Mouse (Mus musculus): ENCODE measurements around the gene Psip1. TPM values are rescaled to one million over a fixed set of nuclear protein-coding genes. Genes with fewer than 3 reads are reported as not detected.
"Not testable (repeated sequence)": the region's sequence is repeated elsewhere in the genome, so short reads cannot be mapped to it uniquely, and the experiment has no call there.

The Psip1 gene
- total RNA-seq, 4 experiments from 2014 or later: 206 to 215 (median 209) TPM

GRCm38 (mm10) chr4:83501037-83501430 is 14.8 kb upstream of the Psip1 start:
- DNase-seq (ENCODE audit: low spot score in 2 of 2): no peak

DNA sequence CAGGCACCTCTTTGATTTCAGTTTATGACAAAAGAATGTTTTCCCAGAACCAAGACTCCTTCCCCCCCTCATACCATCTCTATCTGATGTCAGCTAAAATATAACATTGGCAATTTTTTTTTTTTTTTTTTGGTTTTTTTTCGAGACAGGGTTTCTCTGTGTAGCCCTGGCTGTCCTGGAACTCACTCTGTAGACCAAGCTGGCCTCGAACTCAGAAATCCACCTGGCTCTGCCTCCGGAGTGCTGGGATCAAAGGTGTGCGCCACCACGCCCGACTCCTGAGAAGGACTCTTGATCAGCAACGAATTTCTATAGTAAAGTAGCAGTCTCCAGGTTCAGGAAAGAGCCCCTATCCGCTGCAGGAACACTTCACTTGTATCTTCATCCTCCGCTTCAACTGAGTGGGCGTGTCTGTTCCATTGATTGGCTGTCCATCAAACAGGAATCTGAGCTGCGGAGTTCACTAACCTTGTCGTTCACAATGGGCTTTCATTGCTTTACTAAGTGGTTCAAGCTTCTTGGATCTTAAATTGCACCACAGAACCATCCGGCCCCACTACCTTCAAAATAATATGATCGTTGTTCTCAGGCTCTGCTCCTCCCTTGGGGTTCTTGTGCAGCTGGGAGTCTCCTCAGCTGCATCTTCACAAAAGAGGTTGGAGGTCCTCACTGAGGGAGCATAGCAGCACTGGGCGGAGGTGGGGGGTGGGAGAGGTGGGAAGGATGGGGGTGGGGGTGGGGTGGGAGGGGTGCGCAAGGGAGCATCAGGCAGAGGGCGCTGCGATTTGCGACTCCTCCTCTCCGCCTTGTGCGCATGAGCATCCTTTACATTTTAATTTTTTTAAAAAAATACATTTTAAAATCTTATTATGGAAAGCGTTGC is 14.1 kb upstream of the Psip1 start:
- no peak for DNase-seq (ENCODE audit: low spot score in 2 of 2)

DNA sequence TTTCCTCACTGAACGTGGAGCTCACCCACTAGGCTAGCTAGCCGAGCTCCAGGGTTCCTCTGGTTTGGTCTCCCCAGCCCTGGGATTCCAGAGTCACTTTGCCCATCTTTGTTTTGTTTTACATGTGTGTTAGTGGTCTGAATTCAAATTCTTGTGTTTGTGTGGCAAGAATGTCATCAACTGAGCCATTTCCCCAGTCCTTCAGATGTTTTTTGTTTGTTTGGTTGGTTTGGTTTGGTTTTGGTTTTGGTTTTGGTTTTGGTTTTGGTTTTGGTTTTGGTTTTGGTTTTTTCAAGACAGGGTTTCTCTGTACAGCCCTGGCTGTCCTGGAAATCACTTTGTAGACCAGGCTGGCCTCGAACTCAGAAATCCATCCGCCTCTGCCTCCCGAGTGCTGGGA is 10.8 kb upstream of the Psip1 start:
- DNase-seq (ENCODE audit: low spot score in 2 of 2): not testable (repeated sequence)

DNA sequence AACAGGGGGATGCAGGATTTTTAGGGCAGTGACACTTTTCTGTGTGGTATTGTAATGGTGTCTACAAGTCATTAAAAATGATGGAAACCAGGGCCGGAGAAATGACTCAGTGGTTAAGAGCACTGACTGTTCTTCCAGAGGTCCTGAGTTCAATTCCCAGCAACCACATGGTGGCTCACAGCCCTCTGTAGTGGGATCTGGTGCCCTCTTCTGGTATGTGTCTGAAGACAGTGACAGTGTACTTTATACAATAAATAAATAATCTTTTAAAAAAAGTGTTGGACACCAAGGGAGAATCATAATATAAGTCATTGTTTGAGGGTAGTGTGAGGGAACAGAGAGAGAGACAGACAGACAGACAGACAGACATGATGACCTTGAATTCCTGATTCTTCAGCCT is 6.9 kb upstream of the Psip1 start:
- no peak for DNase-seq (ENCODE audit: low spot score in 2 of 2)

- no peak for DNase-seq (ENCODE audit: low spot score in 2 of 2)
Observed at GRCm38 (mm10) chr4:83489121-83489520, 2.9 kb upstream of the Psip1 start.

GRCm38 (mm10) chr4:83485735-83486116 is 533 bp downstream of the Psip1 start:
- peak; percentile 64 to 86 for DNase-seq (ENCODE audit: low spot score in 2 of 2)

DNA sequence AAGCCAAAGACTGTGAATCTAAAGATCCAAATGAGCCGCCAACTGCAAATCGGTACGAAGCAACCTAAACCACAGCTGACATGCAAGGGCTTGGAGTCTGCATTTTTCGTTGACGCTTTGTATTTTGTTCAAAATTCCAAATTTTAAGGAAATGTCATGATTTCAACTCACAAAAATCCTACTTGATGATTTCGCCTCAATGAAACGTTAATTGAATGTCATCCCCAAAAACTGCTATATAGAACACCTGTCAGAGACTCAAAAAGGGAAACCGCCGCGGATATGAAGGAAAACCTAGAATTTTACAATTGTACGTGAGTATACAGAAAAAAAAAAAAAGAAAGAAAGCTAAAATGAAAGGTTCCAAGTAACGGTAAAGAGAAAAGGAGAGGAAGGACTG is 1.0 kb downstream of the Psip1 start:
- DNase-seq (ENCODE audit: low spot score in 2 of 2): no peak

DNA sequence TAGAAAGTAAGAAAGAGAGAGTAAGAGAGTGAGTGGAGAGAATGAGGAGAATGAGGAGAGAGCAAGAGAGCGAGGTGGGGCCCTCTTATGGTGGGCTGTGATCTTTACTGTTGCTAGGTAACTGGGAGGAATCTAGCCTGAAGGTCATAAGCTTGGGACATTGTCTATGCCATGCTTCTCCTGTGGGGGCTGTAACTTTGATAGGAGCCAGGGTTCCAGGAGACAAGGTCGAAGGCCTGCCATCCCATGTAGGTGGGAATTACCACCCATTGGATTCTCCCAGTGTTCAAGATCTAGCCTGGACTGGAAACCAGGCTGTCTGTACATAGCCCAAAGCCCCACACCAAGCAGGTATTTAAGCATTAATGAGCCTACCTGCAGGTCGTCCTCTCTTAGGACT is 18.1 kb downstream of the Psip1 start:
- DNase-seq (ENCODE audit: low spot score in 2 of 2): no peak

DNA sequence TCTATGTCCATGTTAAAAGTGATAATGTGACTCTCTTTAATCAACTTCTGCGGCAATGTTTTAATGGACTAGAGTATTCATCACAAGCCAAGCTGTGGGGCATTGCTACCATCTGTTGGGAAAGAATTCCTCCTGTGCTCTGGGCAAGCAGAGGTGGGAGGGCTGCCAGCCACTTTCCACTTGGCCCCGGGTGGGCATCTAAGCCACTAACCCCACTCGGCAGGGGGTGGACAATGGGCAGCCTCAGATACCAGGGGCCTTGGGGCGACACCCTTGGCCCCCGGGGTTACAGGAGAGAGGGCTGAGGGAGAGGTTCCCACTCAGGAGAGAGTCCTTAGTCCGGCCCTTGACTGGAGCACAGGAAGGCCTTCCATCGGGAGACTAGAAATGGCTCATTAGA is 18.6 kb downstream of the Psip1 start:
- no peak for DNase-seq (ENCODE audit: low spot score in 2 of 2)

DNA sequence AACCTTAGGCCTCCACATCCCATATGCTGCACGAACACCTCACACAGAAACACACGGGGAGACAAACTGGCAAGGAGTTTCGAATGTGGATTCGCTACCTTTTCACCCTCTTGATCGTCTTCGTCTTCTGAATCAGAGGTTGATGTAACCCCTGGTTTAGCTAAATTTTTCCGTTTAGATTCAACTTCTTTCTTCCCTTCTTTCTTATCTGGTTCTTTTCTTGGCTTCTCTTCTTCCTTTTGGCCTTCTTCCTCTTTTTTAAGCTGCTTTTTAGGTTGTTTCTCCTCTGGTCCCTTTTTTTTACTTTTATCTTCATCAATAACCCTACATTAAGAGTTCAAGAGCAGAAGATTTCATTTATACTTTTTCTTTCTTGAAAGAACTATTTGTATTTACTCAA is 21.4 kb downstream of the Psip1 start:
- DNase-seq (ENCODE audit: low spot score in 2 of 2): no peak

DNA sequence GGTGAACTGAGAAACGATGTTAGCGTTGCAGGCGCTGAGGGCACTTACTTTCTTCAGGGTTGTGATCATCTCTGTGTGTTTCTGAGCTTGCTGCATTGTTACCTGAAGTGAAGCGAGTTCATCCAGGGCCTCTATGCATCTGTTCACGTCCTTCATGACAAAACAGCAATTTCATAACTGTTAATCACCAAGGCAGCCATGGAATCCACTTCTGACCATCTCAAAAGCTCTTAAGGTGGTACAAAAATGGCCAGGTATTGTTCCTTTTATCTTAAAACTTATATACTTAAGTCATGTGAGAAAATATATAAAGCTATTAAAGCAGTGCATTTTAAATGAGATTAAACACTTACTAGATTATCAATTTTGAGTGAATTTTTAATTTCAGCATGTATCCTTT is 26.2 kb downstream of the Psip1 start:
- no peak for DNase-seq (ENCODE audit: low spot score in 2 of 2)

- DNase-seq (ENCODE audit: low spot score in 2 of 2): no peak
Observed at GRCm38 (mm10) chr4:83450785-83451184, 35.5 kb downstream of the Psip1 start.

DNA sequence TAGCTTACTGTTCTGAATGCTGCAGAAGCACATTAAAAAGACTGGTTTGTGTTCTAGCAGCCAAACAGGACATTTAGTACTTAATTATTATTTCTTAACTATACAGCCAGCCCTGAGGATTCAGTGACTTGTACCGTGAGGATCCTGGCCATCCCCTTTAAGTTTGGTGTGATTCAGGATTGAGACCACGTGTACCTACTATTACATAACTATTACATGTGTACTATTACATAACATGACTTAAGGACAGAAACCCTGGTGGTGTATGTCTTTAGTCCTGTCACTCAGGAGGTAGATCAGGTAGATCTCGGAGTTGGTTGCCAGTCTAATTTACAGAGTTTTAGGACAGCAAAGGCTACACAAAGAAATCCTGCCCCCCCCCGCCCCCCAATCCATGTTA is 45.2 kb downstream of the Psip1 start:
- DNase-seq (ENCODE audit: low spot score in 2 of 2): no peak

DNA sequence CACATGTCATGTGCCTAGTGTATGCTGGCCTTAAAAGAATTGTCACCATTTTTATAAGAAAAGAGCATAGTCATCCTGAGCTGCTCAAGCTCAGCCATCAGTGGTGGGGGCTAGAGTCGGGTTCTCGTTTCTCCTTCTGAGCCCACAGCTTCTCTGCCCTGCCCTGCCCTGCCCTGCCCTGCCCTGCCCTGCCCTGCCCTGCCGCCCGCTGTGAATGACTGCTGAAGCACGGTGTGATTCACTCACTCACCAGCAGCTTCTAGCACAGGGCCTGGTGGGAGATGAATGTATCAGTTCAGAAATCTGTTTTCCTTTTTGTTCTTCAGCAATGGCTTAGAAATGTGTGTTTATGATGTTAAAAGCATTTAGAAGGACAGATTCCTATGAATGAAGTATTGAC is 47.2 kb downstream of the Psip1 start:
- no peak for DNase-seq (ENCODE audit: low spot score in 2 of 2)

DNA sequence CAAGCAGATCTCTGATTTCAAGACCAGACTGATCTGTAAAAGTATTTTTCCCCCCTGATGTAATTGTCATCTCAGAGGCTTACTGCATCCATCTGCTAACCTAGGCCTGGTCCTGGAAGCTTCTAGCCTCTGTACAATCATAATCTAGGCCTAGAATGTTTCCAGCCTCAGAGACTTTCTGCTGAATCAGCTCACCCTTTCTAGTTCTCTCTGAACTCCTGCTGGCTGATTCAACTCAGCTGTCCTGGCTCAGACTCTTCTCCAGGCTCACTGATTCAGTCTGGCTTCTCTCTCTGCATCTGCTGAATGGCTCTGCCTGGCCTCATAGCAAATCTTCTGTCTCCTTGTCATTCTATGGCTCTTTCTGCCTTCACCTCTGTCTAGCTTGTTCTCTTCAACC is 48.1 kb downstream of the Psip1 start:
- DNase-seq (ENCODE audit: low spot score in 2 of 2): no peak

- DNase-seq (ENCODE audit: low spot score in 2 of 2): no peak
Observed at GRCm38 (mm10) chr4:83436375-83436774, 49.9 kb downstream of the Psip1 start.

GRCm38 (mm10) chr4:83432901-83433300 is 53.4 kb downstream of the Psip1 start:
- no peak for DNase-seq (ENCODE audit: low spot score in 2 of 2)

DNA sequence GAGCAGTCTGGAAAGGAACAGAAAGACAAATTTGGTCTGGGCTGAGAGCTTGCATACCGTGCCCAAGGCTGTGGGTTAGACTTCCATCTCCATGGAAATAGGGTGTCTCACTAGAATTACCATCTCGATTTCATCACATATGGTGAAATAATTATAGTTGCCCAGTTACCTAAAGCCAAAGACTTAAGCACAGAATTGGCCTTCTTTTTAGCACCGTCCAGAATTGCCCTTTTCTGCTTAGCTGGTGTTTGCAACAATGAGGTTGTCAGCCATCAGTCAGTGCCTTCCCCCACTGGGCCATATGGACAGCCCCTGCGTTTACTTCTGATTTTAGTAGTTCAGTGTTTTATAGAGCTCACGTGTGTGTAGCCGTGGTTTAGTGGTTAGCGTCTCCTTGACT is 54.3 kb downstream of the Psip1 start:
- no peak for DNase-seq (ENCODE audit: low spot score in 2 of 2)

DNA sequence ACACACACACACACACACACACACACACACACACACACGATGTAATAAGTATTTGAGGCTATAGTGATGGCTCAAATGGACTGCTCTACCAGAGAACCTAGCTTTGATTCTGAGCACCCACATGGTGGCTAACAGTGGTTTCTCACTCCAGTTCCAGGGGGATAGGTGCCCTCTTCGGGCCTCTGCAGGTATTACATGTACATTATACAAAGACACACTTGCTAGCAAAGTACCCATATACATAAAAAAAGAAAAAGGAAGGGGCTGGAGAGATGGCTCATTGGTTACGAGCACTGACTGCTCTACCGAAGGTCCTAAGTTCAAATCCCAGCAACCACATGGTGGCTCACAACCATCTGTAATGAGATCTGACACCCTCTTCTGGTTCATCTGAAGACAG is 57.4 kb downstream of the Psip1 start:
- DNase-seq (ENCODE audit: low spot score in 2 of 2): no peak

DNA sequence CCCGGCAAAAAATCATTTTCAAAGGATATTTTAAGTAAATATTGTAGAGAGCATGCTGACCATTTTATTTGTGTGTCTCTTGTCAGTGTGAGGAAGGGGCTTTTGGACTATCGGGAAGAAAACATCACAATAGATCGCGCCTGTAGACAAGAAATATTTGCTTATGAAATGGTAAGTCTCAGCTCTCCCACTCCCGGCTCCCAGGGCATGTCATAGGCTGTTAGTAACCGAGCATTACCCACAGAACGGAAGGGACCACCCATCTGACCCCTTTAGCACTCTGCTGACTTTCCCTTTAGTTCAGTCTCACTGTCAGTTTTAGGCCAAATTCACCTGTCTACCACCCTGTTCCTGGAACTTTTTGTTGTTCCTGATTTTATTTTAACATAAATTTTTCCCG is 58.6 kb downstream of the Psip1 start:
- no peak for DNase-seq (ENCODE audit: low spot score in 2 of 2)

GRCm38 (mm10) chr4:83427141-83427540 is 59.1 kb downstream of the Psip1 start:
- no peak for DNase-seq (ENCODE audit: low spot score in 2 of 2)

- no peak for DNase-seq (ENCODE audit: low spot score in 2 of 2)
Observed at GRCm38 (mm10) chr4:83425119-83425518, 61.1 kb downstream of the Psip1 start.

DNA sequence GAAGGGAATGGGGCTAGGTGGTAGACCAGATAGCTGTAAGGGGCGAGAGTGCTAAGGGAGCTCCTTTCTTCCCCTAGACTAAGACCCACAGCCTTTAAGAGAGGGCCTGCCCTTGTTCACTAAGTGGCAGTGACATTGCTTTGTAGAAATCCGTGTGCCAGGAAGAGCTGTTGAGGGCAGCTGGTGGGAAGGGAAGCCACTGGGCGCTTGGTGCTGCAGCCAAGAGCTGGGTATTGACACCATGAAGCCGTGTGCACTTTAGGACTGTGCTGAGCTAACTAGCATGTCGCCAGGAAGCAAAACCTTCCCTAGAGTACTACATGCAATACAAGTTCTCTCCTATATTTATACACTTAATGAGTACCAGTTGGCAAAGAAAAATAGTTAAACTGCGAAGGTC is 62.6 kb downstream of the Psip1 start:
- DNase-seq (ENCODE audit: low spot score in 2 of 2): no peak

DNA sequence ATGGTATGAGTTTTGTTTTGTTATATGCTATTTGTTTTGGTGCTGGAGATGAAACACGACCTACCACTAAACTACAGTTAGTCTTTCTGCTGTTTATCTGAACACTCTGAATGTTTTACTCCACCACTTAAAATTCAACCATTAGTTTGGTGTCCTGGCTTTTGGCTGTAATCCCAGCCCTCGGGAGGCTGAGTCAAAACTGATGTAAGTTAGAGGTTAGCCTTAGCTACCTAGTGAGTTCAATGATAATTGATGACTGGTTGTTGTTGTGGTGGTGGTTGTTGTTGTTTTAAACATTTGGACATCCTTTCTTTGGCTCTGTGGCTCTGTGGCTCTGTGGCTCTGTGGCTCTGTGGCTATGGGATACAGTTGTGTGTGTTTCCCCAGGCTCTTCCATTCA is 67.5 kb downstream of the Psip1 start:
- no peak for DNase-seq (ENCODE audit: low spot score in 2 of 2)
